Mouse (Mus musculus) CH12.LX (cell line): ENCODE data around the gene Lpar6.

Experiments used
- EP300 ChIP-seq: IDR thresholded peaks from 2 replicates; pipeline ENCODE4 v1.6.1; 2011; ENCODE audit warnings: low read length, improper control_type of control experiment
- ETS1 ChIP-seq: conservative IDR thresholded peaks from 2 replicates; pipeline ENCODE4 v1.6.1; 2012; ENCODE audit warnings: low read depth, mild to moderate bottlenecking, inconsistent platforms, low read length, improper control_type of control experiment, moderate library complexity
- MEF2A ChIP-seq: IDR thresholded peaks from 2 replicates; pipeline ENCODE4 v1.6.1; 2014; ENCODE audit warnings: low read depth, mild to moderate bottlenecking, inconsistent platforms, low read length, improper control_type of control experiment, borderline replicate concordance
- UBTF ChIP-seq: IDR thresholded peaks from 2 replicates; pipeline ENCODE4 v1.6.1; 2012; ENCODE audit warnings: low read depth, mild to moderate bottlenecking, inconsistent platforms, low read length, improper control_type of control experiment, moderate library complexity

GRCm38 (mm10) chr14:73237848-73238321 lies at the start of gene Lpar6:
- TF ChIP-seq ETS1, result 0 out of 2 replicates have a peak, but pooled peaks have one; percentile 56
- no peak for TF ChIP-seq UBTF
- TF ChIP-seq MEF2A, result 0 out of 2 replicates have a peak, but pooled peaks have one; percentile 51
- TF ChIP-seq EP300, result no peak
